Mouse (Mus musculus): ENCODE measurements around the gene Ang2. TPM values are rescaled to one million over a fixed set of nuclear protein-coding genes. Genes with fewer than 3 reads are reported as not detected.

Ang2 gene
- total and polyA plus RNA-seq, 3 experiments, result not detected

DNA sequence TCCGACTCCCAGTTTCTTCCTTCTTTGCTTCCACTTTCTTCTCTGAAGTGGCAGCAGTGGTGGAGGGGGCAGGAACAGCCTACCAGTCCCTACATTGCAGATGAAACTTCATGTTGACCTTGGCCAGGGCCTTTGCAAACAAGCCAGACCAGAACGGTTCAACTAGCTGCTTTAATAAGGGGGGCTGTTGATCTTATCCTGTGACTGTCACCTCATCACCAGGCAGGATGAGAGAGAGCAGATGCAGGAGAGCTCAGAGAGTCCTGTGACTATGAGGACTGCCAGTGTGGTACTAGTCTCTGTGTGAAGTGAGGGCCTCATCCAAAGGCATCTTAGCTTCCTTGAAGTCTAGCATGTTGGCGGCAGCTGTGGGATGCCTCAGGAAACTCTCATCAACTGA lies 50.9 kb downstream of the Ang2 start:
- dilution Hi-C loops (cut with MboI; ENCODE audit: extremely low pct_ligation_motif_present, extremely low pct_unique_long_range_greater_than_20kb, low sequenced_read_pairs) (no loop called here), in situ Hi-C loops (cut with MboI; ENCODE audit: low pct_ligation_motif_present, low pct_unique_long_range_greater_than_20kb, low sequenced_read_pairs) (no loop called here)
- no peak for DNase-seq (ENCODE audit: extremely low read depth)
- Histone ChIP-seq H3K4me1 (ENCODE audit: control insufficient read depth in 1 of 2, insufficient read depth in 2 of 2) (peaks cover 2 to 11% of the 10 kb centered on the region in 2 experiments; a peak in 3 of 4 replicates), H3K9me3 (replicated peaks; ENCODE audit: low read length) (no peaks in the 10 kb centered on the region), H3K9ac (ENCODE audit: insufficient read depth, low read depth) (no peak overlapping the region), H3K4me2 (ENCODE audit: insufficient read depth, low read depth, poor library complexity, severe bottlenecking) (no peak overlapping the region), H3K36me3 (replicated peaks in 1 of 2; ENCODE audit: control insufficient read depth in 1 of 2, insufficient read depth in 1 of 2, low read length in 1 of 2) (no peaks in the 10 kb centered on the region), H3K27ac (ENCODE audit: insufficient read depth, low read depth) (no peak overlapping the region), H3K4me3 (replicated peaks in 1 of 3; ENCODE audit: low read depth in 2 of 3, low read length in 2 of 3, poor library complexity in 1 of 3) (no peak overlapping the region), H3K27me3 (replicated peaks) (no peaks in the 10 kb centered on the region), H3K79me2 (replicated peaks; ENCODE audit: control insufficient read depth, extremely low read depth, insufficient read depth, poor library complexity, severe bottlenecking) (no peaks in the 10 kb centered on the region)
- no peak for TF ChIP-seq MYC (IDR thresholded peaks at IDR 0.05; ENCODE audit: low read depth, low read length)
- no peak for TF ChIP-seq ZMIZ1 (IDR thresholded peaks at IDR 0.05; ENCODE audit: low read depth, low read length)
- TF ChIP-seq MAFK (IDR thresholded peaks at IDR 0.05; ENCODE audit: insufficient replicate concordance, low read length), result no peak
- TF ChIP-seq NRF1 (IDR thresholded peaks at IDR 0.05; ENCODE audit: low read depth, low read length), result no peak
- no peak for TF ChIP-seq KAT2A (IDR thresholded peaks at IDR 0.05; ENCODE audit: insufficient replicate concordance, low read length)
- no peak for TF ChIP-seq MAZ (IDR thresholded peaks at IDR 0.05; ENCODE audit: low read depth, low read length)
- TF ChIP-seq CHD1 (IDR thresholded peaks at IDR 0.05; ENCODE audit: low read depth, low read length), result no peak
- TF ChIP-seq SMC3 (IDR thresholded peaks at IDR 0.05; ENCODE audit: low read depth, low read length), result no peak
- TF ChIP-seq TCF12 (IDR thresholded peaks at IDR 0.05; ENCODE audit: low read depth, low read length), result no peak
- TF ChIP-seq RCOR1 (conservative IDR thresholded peaks at IDR 0.05; ENCODE audit: low read depth, low read length), result no peak
- TF ChIP-seq RAD21 (IDR thresholded peaks at IDR 0.05; ENCODE audit: low read depth, low read length), result no peak
- TF ChIP-seq SIN3A (IDR thresholded peaks at IDR 0.05; ENCODE audit: low read length), result no peak
- TF ChIP-seq ZKSCAN1 (IDR thresholded peaks at IDR 0.05; ENCODE audit: borderline replicate concordance, low read depth, low read length), result no peak
- no peak for TF ChIP-seq HCFC1 (IDR thresholded peaks at IDR 0.05; ENCODE audit: low read depth, low read length)
- no peak for TF ChIP-seq EP300 (IDR thresholded peaks at IDR 0.05; ENCODE audit: low read length)
- no peak for TF ChIP-seq CHD2 (IDR thresholded peaks at IDR 0.05; ENCODE audit: low read length)

DNA sequence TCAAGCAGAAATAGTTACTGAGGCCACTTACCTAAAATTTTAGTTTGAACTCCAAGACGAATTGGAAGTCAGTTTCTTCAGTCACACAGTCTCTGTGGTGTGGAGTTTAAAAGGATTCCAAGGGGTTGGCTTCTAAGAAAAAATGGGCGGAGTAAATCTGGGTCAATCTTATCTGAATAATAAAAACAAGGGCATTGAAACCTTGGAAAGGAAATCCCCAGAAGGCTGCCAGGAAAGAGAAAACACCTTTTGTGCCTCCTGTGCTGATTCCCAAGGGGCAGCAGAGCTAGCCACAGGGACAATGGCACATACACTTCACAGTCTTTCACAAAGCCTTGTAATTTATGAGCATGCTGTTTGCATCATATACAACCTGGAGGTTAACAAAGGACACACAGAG lies 52.3 kb downstream of the Ang2 start, which contains the start of gene Rnase1:
Gene Rnase1, minus strand, starts transcription at position 101 of the 400 bp plus-strand sequence.
- H3K79me2 ChIP-seq (replicated peaks; ENCODE audit: control insufficient read depth, extremely low read depth, insufficient read depth, poor library complexity, severe bottlenecking), result no peaks in the 10 kb centered on the region
- dilution Hi-C loops (cut with MboI; ENCODE audit: extremely low pct_ligation_motif_present, extremely low pct_unique_long_range_greater_than_20kb, low sequenced_read_pairs), result no loop called here
- H3K4me2 ChIP-seq (ENCODE audit: insufficient read depth, low read depth, poor library complexity, severe bottlenecking), result no peak within 1 kb of the TSS
- H3K9me3 ChIP-seq (replicated peaks; ENCODE audit: low read length), result no peaks in the 10 kb centered on the region
- H3K9ac ChIP-seq (ENCODE audit: insufficient read depth, low read depth), result no peak within 1 kb of the TSS
- H3K36me3 ChIP-seq (replicated peaks in 1 of 2; ENCODE audit: control insufficient read depth in 1 of 2, insufficient read depth in 1 of 2, low read length in 1 of 2), result no peaks in the 10 kb centered on the region
- no peak within 1 kb of the TSS for H3K27ac ChIP-seq (ENCODE audit: insufficient read depth, low read depth)
- DNase-seq (ENCODE audit: extremely low read depth), result no peak
- no peak for TF ChIP-seq NELFE (IDR thresholded peaks at IDR 0.05; ENCODE audit: low read depth, low read length)
- no peak for TF ChIP-seq GABPA (IDR thresholded peaks at IDR 0.05; ENCODE audit: insufficient replicate concordance, low read depth, low read length)
- TF ChIP-seq POLR2A (IDR thresholded peaks at IDR 0.05; ENCODE audit: low read depth, low read length), result no peak
- TF ChIP-seq HCFC1 (IDR thresholded peaks at IDR 0.05; ENCODE audit: low read depth, low read length), result no peak
- TF ChIP-seq ETS1 (conservative IDR thresholded peaks at IDR 0.05; ENCODE audit: low read depth, low read length), result no peak
- H3K4me1 ChIP-seq (ENCODE audit: control insufficient read depth in 1 of 2, insufficient read depth in 2 of 2), result peaks cover 2 to 11% of the 10 kb centered on the region in 2 experiments; a peak in 3 of 4 replicates
- H3K27me3 ChIP-seq (replicated peaks), result no peaks in the 10 kb centered on the region
- in situ Hi-C loops (cut with MboI; ENCODE audit: low pct_ligation_motif_present, low pct_unique_long_range_greater_than_20kb, low sequenced_read_pairs), result no loop called here
- no peak within 1 kb of the TSS for H3K4me3 ChIP-seq (replicated peaks in 1 of 3; ENCODE audit: low read depth in 2 of 3, low read length in 2 of 3, poor library complexity in 1 of 3)
